Mouse (Mus musculus): ENCODE results near the gene Tmprss15. TPM values are rescaled to one million over a fixed set of nuclear protein-coding genes. Genes with fewer than 3 reads are reported as not detected.

The Tmprss15 gene
- polyA plus RNA-seq, 1 experiment, result 0.03 TPM

- Histone ChIP-seq H3K4me1 (ENCODE audit: control insufficient read depth, insufficient read depth, insufficient read length, low read length) (no peaks in the 10 kb centered on the region), H3K4me3 (ENCODE audit: low read depth, low read length) (no peak overlapping the region), H3K27ac (ENCODE audit: insufficient read depth, low read depth, low read length) (no peak overlapping the region), H3K27me3 (ENCODE audit: control insufficient read depth, insufficient read depth, low read length) (no peaks in the 10 kb centered on the region), H3K36me3 (ENCODE audit: control insufficient read depth, insufficient read depth, low read length) (no peaks in the 10 kb centered on the region)
- TF ChIP-seq POLR2A (IDR thresholded peaks at IDR 0.05; ENCODE audit: low read depth, low read length), result no peak
- TF ChIP-seq CTCF (IDR thresholded peaks at IDR 0.05; ENCODE audit: extremely low read depth, insufficient read length, insufficient replicate concordance, low read depth, low read length), result no peak
- WGBS, result 28% methylated on average over 2 of the region's 2 CpGs
Observed at GRCm38 (mm10) chr16:78957434-78957833, 133.5 kb downstream of the Tmprss15 start.

DNA sequence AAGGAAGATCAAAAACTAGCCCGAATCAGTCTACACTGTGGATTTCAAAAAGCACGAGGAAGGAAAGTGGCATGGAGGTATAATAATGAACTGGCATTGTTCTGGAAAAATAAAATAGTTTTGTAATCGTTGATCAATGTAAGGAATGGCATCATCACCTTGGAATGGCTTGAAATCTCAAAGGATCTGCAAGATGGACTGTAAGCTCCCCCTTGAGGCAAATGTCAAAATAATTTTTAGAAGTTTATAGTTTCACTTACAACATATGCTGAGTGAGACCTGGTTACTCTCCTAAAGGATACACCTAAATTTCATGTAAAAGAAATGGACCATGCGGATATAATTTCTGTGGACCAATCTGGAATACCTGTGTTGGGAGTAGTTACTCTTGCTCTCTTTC lies 140.5 kb downstream of the Tmprss15 start:
- Histone ChIP-seq H3K27me3 (ENCODE audit: control insufficient read depth, insufficient read depth, low read length) (no peaks in the 10 kb centered on the region), H3K4me3 (ENCODE audit: low read depth, low read length) (no peak overlapping the region), H3K36me3 (ENCODE audit: control insufficient read depth, insufficient read depth, low read length) (no peaks in the 10 kb centered on the region), H3K27ac (ENCODE audit: insufficient read depth, low read depth, low read length) (no peak overlapping the region), H3K4me1 (ENCODE audit: control insufficient read depth, insufficient read depth, insufficient read length, low read length) (no peaks in the 10 kb centered on the region)
- no peak for TF ChIP-seq CTCF (IDR thresholded peaks at IDR 0.05; ENCODE audit: extremely low read depth, insufficient read length, insufficient replicate concordance, low read depth, low read length)
- TF ChIP-seq POLR2A (IDR thresholded peaks at IDR 0.05; ENCODE audit: low read depth, low read length), result no peak
- WGBS, result 71% methylated on average over 4 of the region's 4 CpGs

- H3K27me3 ChIP-seq (ENCODE audit: control insufficient read depth, insufficient read depth, low read length), result no peaks in the 10 kb centered on the region
- H3K36me3 ChIP-seq (ENCODE audit: control insufficient read depth, insufficient read depth, low read length), result no peaks in the 10 kb centered on the region
- H3K4me1 ChIP-seq (ENCODE audit: control insufficient read depth, insufficient read depth, insufficient read length, low read length), result no peaks in the 10 kb centered on the region
- WGBS, result 69% methylated on average over 8 of the region's 8 CpGs
- no peak overlapping the region for H3K27ac ChIP-seq (ENCODE audit: insufficient read depth, low read depth, low read length)
- H3K4me3 ChIP-seq (ENCODE audit: low read depth, low read length), result no peak overlapping the region
- TF ChIP-seq CTCF (IDR thresholded peaks at IDR 0.05; ENCODE audit: extremely low read depth, insufficient read length, insufficient replicate concordance, low read depth, low read length), result no peak
Observed at GRCm38 (mm10) chr16:78937755-78938154, 153.1 kb downstream of the Tmprss15 start.

DNA sequence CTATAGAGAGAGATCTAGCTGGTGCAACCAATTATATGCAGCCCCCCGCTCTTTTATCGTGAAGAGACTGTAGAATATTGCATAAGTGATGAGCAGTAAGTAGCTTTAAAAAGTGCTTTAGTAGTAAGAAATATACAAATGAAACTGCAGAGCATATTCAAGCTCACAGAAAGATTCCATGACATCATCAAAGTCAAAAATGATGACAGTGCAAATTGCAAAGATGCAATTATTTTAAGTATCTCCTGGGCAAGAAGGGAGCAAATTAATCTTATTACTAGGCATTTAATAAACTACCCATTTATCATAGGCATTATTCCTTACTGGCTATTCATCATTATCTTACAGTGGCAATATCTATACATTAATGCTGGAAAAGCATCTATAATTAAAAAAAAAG lies 156.6 kb downstream of the Tmprss15 start:
- 89% methylated on average over 2 of the region's 2 CpGs for WGBS
- no peak for TF ChIP-seq POLR2A (IDR thresholded peaks at IDR 0.05; ENCODE audit: low read depth, low read length)
- no peak for TF ChIP-seq CTCF (IDR thresholded peaks at IDR 0.05; ENCODE audit: extremely low read depth, insufficient read length, insufficient replicate concordance, low read depth, low read length)

GRCm38 (mm10) chr16:78931287-78932025 lies 159.4 kb downstream of the Tmprss15 start:
- no peaks in the 10 kb centered on the region for H3K27me3 ChIP-seq (ENCODE audit: control insufficient read depth, insufficient read depth, low read length)
- WGBS, result 11% methylated on average over 16 of the region's 16 CpGs
- no peak overlapping the region for H3K4me3 ChIP-seq (ENCODE audit: low read depth, low read length)
- peaks cover 2% of the 10 kb centered on the region; the same call in 1 of the 2 replicates for H3K4me1 ChIP-seq (ENCODE audit: control insufficient read depth, insufficient read depth, insufficient read length, low read length)
- no peak overlapping the region for H3K27ac ChIP-seq (ENCODE audit: insufficient read depth, low read depth, low read length)
- H3K36me3 ChIP-seq (ENCODE audit: control insufficient read depth, insufficient read depth, low read length), result no peaks in the 10 kb centered on the region
- no peak for TF ChIP-seq POLR2A (IDR thresholded peaks at IDR 0.05; ENCODE audit: low read depth, low read length)
- TF ChIP-seq CTCF (IDR thresholded peaks at IDR 0.05; ENCODE audit: extremely low read depth, insufficient read length, insufficient replicate concordance, low read depth, low read length), result no peak

More for the DNA sequence above, 156.6 kb downstream of the Tmprss15 start:
- H3K27ac ChIP-seq (ENCODE audit: insufficient read depth, low read depth, low read length), result no peak overlapping the region
- H3K36me3 ChIP-seq (ENCODE audit: control insufficient read depth, insufficient read depth, low read length), result no peaks in the 10 kb centered on the region
- H3K4me1 ChIP-seq (ENCODE audit: control insufficient read depth, insufficient read depth, insufficient read length, low read length), result peaks cover 2% of the 10 kb centered on the region; the same call in 1 of the 2 replicates
- no peak overlapping the region for H3K4me3 ChIP-seq (ENCODE audit: low read depth, low read length)
- H3K27me3 ChIP-seq (ENCODE audit: control insufficient read depth, insufficient read depth, low read length), result no peaks in the 10 kb centered on the region

- Histone ChIP-seq H3K4me1 (ENCODE audit: control insufficient read depth, insufficient read depth, insufficient read length, low read length) (peaks cover 2% of the 10 kb centered on the region; the same call in 1 of the 2 replicates), H3K27ac (ENCODE audit: insufficient read depth, low read depth, low read length) (no peak within 1 kb of the TSS), H3K4me3 (ENCODE audit: low read depth, low read length) (peak within 1 kb of the TSS; percentile 19; the same call in 1 of the 2 replicates), H3K36me3 (ENCODE audit: control insufficient read depth, insufficient read depth, low read length) (no peaks in the 10 kb centered on the region), H3K27me3 (ENCODE audit: control insufficient read depth, insufficient read depth, low read length) (no peaks in the 10 kb centered on the region)
- WGBS, result 11% methylated on average over 19 of the region's 19 CpGs
- TF ChIP-seq CTCF (IDR thresholded peaks at IDR 0.05; ENCODE audit: extremely low read depth, insufficient read length, insufficient replicate concordance, low read depth, low read length) (no peak), POLR2A (IDR thresholded peaks at IDR 0.05; ENCODE audit: low read depth, low read length) (no peak)
Observed at GRCm38 (mm10) chr16:78930382-78931286, 160.3 kb downstream of the Tmprss15 start, which contains the start of gene Chodl. Gene Chodl (plus strand): TSS chr16:78930948.

DNA sequence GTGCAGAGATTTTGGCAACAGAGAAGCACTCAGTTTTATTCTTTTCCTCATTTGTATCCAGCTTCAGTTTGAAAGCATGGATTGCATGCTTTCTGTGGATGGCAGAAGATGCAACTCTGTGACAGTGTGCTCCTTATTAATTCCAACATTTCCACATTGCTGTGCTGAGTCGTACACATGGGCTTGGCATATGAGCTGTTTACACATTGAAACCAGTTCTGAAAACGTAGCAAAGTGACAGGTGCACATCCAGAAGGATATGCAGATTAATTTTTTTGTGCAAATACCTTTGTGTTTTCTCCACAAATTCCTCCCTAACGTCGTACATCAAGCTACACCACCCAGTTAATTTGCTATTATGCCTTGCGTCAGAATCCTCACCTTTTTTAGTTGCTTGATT lies 168.3 kb downstream of the Tmprss15 start:
- 63% methylated on average over 5 of the region's 5 CpGs for WGBS
- TF ChIP-seq POLR2A (IDR thresholded peaks at IDR 0.05; ENCODE audit: low read depth, low read length) (no peak), CTCF (IDR thresholded peaks at IDR 0.05; ENCODE audit: extremely low read depth, insufficient read length, insufficient replicate concordance, low read depth, low read length) (no peak)

More for the DNA sequence above, 168.3 kb downstream of the Tmprss15 start:
- Histone ChIP-seq H3K36me3 (ENCODE audit: control insufficient read depth, insufficient read depth, low read length) (no peaks in the 10 kb centered on the region), H3K27me3 (ENCODE audit: control insufficient read depth, insufficient read depth, low read length) (no peaks in the 10 kb centered on the region), H3K27ac (ENCODE audit: insufficient read depth, low read depth, low read length) (no peak overlapping the region), H3K4me3 (ENCODE audit: low read depth, low read length) (no peak overlapping the region), H3K4me1 (ENCODE audit: control insufficient read depth, insufficient read depth, insufficient read length, low read length) (no peaks in the 10 kb centered on the region)

Other genes starting within 250 kb of the Tmprss15 start
- gene Chodl, start 160.1 kb downstream of the Tmprss15 start, polyA plus RNA-seq (2012; rRNA removed), result 0.25 and 0.60 TPM in 2 replicates

All from small intestine, adult 2 months (tissue).